Mouse (Mus musculus): Measurements from ENCODE around the gene Zfp451. TPM values are rescaled to one million over a fixed set of nuclear protein-coding genes. Genes with fewer than 3 reads are reported as not detected.
A peak's percentile ranks its signal among the peaks of the same experiment; 100 is the strongest.

Zfp451 gene
- polyA plus RNA-seq, 1 experiment from 2014 or later: 34.3 TPM

DNA sequence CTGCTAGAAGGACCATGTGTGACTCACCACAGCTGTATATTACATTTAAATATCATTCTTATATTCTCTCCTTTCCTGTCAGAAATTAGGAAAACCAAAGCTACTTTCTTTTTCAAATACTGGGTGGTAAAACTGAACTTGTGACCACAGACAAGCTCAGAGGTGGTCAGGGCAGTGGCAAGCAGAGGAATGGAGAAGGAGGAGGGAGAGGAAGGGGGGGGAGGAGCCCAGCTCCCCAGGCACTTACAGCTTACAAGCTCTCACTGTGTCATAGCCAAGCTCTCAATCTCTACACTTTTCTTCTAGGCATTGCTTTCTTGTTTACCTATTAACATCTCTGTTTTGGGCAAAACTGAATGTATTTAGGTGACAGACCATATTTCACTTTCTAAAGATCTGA is 45.6 kb downstream of the Zfp451 start:
- Histone ChIP-seq H3K27me3 (ENCODE audit: insufficient read depth, low read length) (no peaks in the 10 kb centered on the region), H3K36me3 (ENCODE audit: insufficient read depth) (peaks cover 67% of the 10 kb centered on the region), H3K27ac (ENCODE audit: low read depth) (no peak overlapping the region), H3K9ac (no peak overlapping the region), H3K4me3 (ENCODE audit: low read depth, low read length) (no peak overlapping the region), H3K9me3 (ENCODE audit: low read depth, low read length) (no peaks in the 10 kb centered on the region), H3K4me2 (no peak overlapping the region), H3K4me1 (ENCODE audit: insufficient read depth) (no peaks in the 10 kb centered on the region)
- ATAC-seq (ENCODE audit: insufficient read depth) (no peak), DNase-seq (no peak)
- TF ChIP-seq CTCF (IDR thresholded peaks at IDR 0.05; ENCODE audit: low read depth): no peak

- no peak for TF ChIP-seq CTCF (IDR thresholded peaks at IDR 0.05; ENCODE audit: low read depth)
- 68% methylated on average over 1 of the region's 1 CpGs for WGBS
- Histone ChIP-seq H3K4me1 (ENCODE audit: insufficient read depth) (no peaks in the 10 kb centered on the region), H3K4me2 (no peak overlapping the region), H3K36me3 (ENCODE audit: insufficient read depth) (peaks cover 66% of the 10 kb centered on the region), H3K9me3 (ENCODE audit: low read depth, low read length) (no peaks in the 10 kb centered on the region), H3K4me3 (ENCODE audit: low read depth, low read length) (no peak overlapping the region), H3K27ac (ENCODE audit: low read depth) (no peak overlapping the region), H3K9ac (no peak overlapping the region), H3K27me3 (ENCODE audit: insufficient read depth, low read length) (no peaks in the 10 kb centered on the region)
- DNase-seq (no peak), ATAC-seq (ENCODE audit: insufficient read depth) (no peak)
Observed at GRCm38 (mm10) chr1:33768091-33768787, 46.2 kb downstream of the Zfp451 start.

- H3K4me1 ChIP-seq (ENCODE audit: insufficient read depth): no peaks in the 10 kb centered on the region
- WGBS: 66% methylated on average over 16 of the region's 16 CpGs
- no peaks in the 10 kb centered on the region for H3K27me3 ChIP-seq (ENCODE audit: insufficient read depth, low read length)
- no peak for TF ChIP-seq CTCF (IDR thresholded peaks at IDR 0.05; ENCODE audit: low read depth)
- H3K27ac ChIP-seq (ENCODE audit: low read depth): no peak overlapping the region
- no peaks in the 10 kb centered on the region for H3K9me3 ChIP-seq (ENCODE audit: low read depth, low read length)
- ATAC-seq (ENCODE audit: insufficient read depth) (peak; percentile 62; the same call in 1 of the 2 replicates), DNase-seq (no peak)
- H3K36me3 ChIP-seq (ENCODE audit: insufficient read depth): peaks cover 59% of the 10 kb centered on the region
- H3K4me2 ChIP-seq: no peak overlapping the region
- no peak overlapping the region for H3K4me3 ChIP-seq (ENCODE audit: low read depth, low read length)
- no peak overlapping the region for H3K9ac ChIP-seq
Observed at GRCm38 (mm10) chr1:33766520-33767508, 47.6 kb downstream of the Zfp451 start.

DNA sequence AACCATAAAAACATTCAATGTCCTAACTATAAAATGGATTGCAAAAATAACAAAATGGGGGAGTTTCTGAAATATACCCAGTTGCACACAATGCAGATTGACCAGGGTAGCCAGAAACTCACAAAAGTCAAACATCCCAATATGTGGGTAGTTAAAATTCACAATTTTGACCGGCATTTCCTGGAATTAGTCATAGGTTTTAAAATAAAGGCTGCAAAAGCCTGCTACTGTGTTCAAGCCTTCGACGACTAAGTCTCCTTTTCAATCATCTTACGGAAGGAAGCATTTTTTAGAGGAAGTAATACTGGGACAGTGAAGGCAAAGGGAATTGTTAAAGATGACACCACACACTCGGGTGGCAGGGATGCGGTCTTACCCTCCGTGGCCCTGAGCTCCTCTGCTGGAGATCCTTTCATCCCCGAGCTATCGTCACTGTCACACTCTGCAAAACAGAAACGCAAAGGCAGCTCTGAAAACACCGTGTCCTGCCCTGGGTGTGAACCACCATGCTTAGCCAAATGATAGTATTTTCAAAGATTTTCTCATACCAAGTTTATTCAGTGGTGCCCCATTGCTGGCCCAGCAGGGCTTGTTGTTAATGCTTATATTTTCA is 48.8 kb downstream of the Zfp451 start:
- TF ChIP-seq CTCF (IDR thresholded peaks at IDR 0.05; ENCODE audit: low read depth): no peak
- Histone ChIP-seq H3K9ac (no peak overlapping the region), H3K4me1 (ENCODE audit: insufficient read depth) (no peaks in the 10 kb centered on the region), H3K9me3 (ENCODE audit: low read depth, low read length) (no peaks in the 10 kb centered on the region), H3K4me3 (ENCODE audit: low read depth, low read length) (no peak overlapping the region), H3K4me2 (no peak overlapping the region), H3K27ac (ENCODE audit: low read depth) (no peak overlapping the region), H3K27me3 (ENCODE audit: insufficient read depth, low read length) (no peaks in the 10 kb centered on the region), H3K36me3 (ENCODE audit: insufficient read depth) (peaks cover 53% of the 10 kb centered on the region)
- no peak for ATAC-seq (ENCODE audit: insufficient read depth)
- no peak for DNase-seq
- WGBS: 83% methylated on average over 11 of the region's 11 CpGs

- H3K36me3 ChIP-seq (ENCODE audit: insufficient read depth): peaks cover 44% of the 10 kb centered on the region
- no peak overlapping the region for H3K4me3 ChIP-seq (ENCODE audit: low read depth, low read length)
- ATAC-seq (ENCODE audit: insufficient read depth): no peak
- peak; percentile 24 for DNase-seq
- no peaks in the 10 kb centered on the region for H3K27me3 ChIP-seq (ENCODE audit: insufficient read depth, low read length)
- no peaks in the 10 kb centered on the region for H3K4me1 ChIP-seq (ENCODE audit: insufficient read depth)
- TF ChIP-seq CTCF (IDR thresholded peaks at IDR 0.05; ENCODE audit: low read depth): no peak
- H3K4me2 ChIP-seq: no peak overlapping the region
- no peaks in the 10 kb centered on the region for H3K9me3 ChIP-seq (ENCODE audit: low read depth, low read length)
- 30% methylated on average over 2 of the region's 2 CpGs for WGBS
- no peak overlapping the region for H3K9ac ChIP-seq
- no peak overlapping the region for H3K27ac ChIP-seq (ENCODE audit: low read depth)
Observed at GRCm38 (mm10) chr1:33763826-33764225, 50.6 kb downstream of the Zfp451 start.

DNA sequence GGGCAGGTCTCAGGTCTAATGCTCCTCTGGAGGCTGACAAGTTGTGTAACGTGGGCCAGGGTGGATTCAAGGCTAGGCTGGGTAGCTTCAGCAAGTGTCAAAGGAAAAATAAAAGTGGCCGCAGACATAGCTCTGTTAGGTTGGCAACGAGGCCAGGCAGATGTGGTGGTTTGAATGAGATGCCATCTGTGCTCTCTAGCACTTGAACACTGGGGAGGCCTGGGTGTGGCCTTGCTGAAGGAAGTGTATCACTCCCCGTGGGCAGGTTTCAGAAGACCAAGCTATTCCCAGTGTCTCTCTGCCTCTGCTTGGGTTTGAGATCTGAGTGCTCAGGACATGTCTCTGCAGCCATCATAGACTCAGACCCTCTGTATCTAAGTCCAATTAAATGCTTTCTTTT is 55.9 kb downstream of the Zfp451 start:
- Histone ChIP-seq H3K9ac (no peak overlapping the region), H3K27ac (ENCODE audit: low read depth) (no peak overlapping the region), H3K4me2 (0 out of 2 replicates have a peak overlapping the region, but pooled peaks have one; percentile 91), H3K4me1 (ENCODE audit: insufficient read depth) (no peaks in the 10 kb centered on the region; the same call in 1 of the 2 replicates), H3K4me3 (ENCODE audit: low read depth, low read length) (no peak overlapping the region), H3K27me3 (ENCODE audit: insufficient read depth, low read length) (no peaks in the 10 kb centered on the region), H3K36me3 (ENCODE audit: insufficient read depth) (peaks cover 16% of the 10 kb centered on the region; the same call in 1 of the 2 replicates), H3K9me3 (ENCODE audit: low read depth, low read length) (no peaks in the 10 kb centered on the region)
- WGBS: 54% methylated on average over 4 of the region's 4 CpGs
- no peak for DNase-seq
- no peak for ATAC-seq (ENCODE audit: insufficient read depth)
- TF ChIP-seq CTCF (IDR thresholded peaks at IDR 0.05; ENCODE audit: low read depth): no peak

Measured in lung, embryonic 14.5 days (tissue).